8 mouse cellular contexts compared by ENCODE assay signal in the genomic region with DNA sequence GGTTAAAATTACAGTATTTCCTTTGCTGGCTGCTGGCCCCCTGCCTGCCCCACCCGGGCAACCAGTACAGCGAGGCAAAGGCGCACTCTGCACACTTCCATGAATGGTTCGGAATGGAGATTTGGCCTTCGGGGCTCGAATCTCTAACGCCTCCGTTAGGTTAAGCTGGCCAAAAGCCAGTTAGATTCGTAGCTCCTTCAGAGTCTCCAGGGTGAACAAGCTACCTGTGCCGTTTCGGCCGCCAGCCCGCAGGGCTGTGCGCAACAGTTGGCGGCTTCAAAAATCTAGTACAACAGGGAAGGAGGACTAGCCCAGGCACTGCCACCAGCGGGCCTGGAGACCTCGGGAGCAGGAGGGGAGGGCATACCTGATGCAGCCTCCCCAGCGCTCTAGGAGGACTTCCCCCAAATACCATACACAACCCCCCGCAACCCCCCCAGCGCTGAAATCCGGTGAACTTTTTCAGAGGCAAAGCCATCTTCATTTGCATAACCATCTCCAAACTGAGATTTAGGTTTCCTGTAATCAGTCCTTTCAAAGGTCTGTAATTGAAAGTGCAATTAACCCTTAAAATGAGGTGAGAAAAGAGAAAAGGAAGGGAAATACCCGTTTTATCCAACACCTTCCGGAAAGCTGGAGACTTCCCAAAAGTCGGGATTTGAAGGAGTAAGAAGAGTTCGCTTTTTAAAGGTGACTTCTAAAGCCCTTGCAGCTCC. TPM values are rescaled to one million over a fixed set of nuclear protein-coding genes. Genes with fewer than 3 reads are reported as not detected.
DNase-seq lines count a peak whose midpoint lies in the region; ATAC-seq lines count a peak whose summit lies in the region.

No protein-coding gene starts in this region.

- peak; percentile 6 to 19 for DNase-seq in lung, adult 18-20 months
- no peak for DNase-seq in lung, postnatal 36 days
- no peak for DNase-seq in forebrain, embryonic 11.5 days (ENCODE audit: low spot score)
- DNase-seq in hindbrain, embryonic 14.5 days (ENCODE audit: low spot score) = no peak
- DNase-seq in testis, postnatal 10 days (ENCODE audit: low spot score) = peak; percentile 41
- no peak for DNase-seq in right cerebral cortex, postnatal 4 days
- no peak for DNase-seq in right cerebral cortex, postnatal 36 days (ENCODE audit: low spot score in 2 of 2)

- H3K9me3 ChIP-seq in forebrain, embryonic 11.5 days (ENCODE audit: control insufficient read depth, low read length) = no peaks in the 10 kb centered on the region
- H3K9me3 ChIP-seq in hindbrain, embryonic 14.5 days (ENCODE audit: control insufficient read depth, low read length) = no peaks in the 10 kb centered on the region
- no peaks in the 10 kb centered on the region for H3K9me3 ChIP-seq in lung, embryonic 15.5 days

- peak overlapping the region; percentile 59; the same call in 1 of the 2 replicates for H3K27ac ChIP-seq in forebrain, embryonic 11.5 days (ENCODE audit: low read depth, low read length)
- H3K27ac ChIP-seq in hindbrain, embryonic 14.5 days = no peak overlapping the region
- peak overlapping the region; percentile 10; the same call in 1 of the 2 replicates for H3K27ac ChIP-seq in lung, embryonic 15.5 days

- no peak for ATAC-seq in forebrain, embryonic 11.5 days (replicated peaks; ENCODE audit: low FRiP score)
- no peak for ATAC-seq in hindbrain, embryonic 14.5 days (ENCODE audit: low FRiP score)
- ATAC-seq in lung, embryonic 15.5 days (ENCODE audit: borderline replicate concordance, extremely low read depth, low FRiP score, low TSS enrichment) = no peak

- peak overlapping the region; percentile 79 for H3K9ac ChIP-seq in forebrain, embryonic 11.5 days (ENCODE audit: low read length)
- H3K9ac ChIP-seq in hindbrain, embryonic 14.5 days = no peak overlapping the region
- H3K9ac ChIP-seq in lung, embryonic 15.5 days = peak overlapping the region; percentile 63; the same call in 1 of the 2 replicates

- H3K36me3 ChIP-seq in forebrain, embryonic 11.5 days (ENCODE audit: control insufficient read depth, insufficient read depth, low read length) = no peaks in the 10 kb centered on the region
- no peaks in the 10 kb centered on the region for H3K36me3 ChIP-seq in hindbrain, embryonic 14.5 days (replicated peaks; ENCODE audit: control insufficient read depth, insufficient read depth)
- no peaks in the 10 kb centered on the region for H3K36me3 ChIP-seq in lung, embryonic 15.5 days

- peak overlapping the region; percentile 59 for H3K4me3 ChIP-seq in forebrain, embryonic 11.5 days (ENCODE audit: low read depth, low read length)
- H3K4me3 ChIP-seq in hindbrain, embryonic 14.5 days (replicated peaks; ENCODE audit: low read length) = peak overlapping the region; percentile 50
- peak overlapping the region; percentile 60 for H3K4me3 ChIP-seq in lung, embryonic 15.5 days

- 19% methylated on average over 25 of the region's 25 CpGs for WGBS in forebrain, embryonic 11.5 days
- WGBS in hindbrain, embryonic 14.5 days = 17% methylated on average over 25 of the region's 25 CpGs
- 18% methylated on average over 25 of the region's 25 CpGs for WGBS in lung, embryonic 15.5 days

- H3K4me1 ChIP-seq in forebrain, embryonic 11.5 days (replicated peaks; ENCODE audit: control insufficient read depth, insufficient read depth, low read length) = no peaks in the 10 kb centered on the region; the same call in 1 of the 2 replicates
- no peaks in the 10 kb centered on the region for H3K4me1 ChIP-seq in hindbrain, embryonic 14.5 days (replicated peaks; ENCODE audit: control insufficient read depth, insufficient read depth, low read length)
- 0 out of 2 replicates have a peak, but pooled peaks cover 11% of the 10 kb centered on the region for H3K4me1 ChIP-seq in lung, embryonic 15.5 days

- peak overlapping the region; percentile 60 for H3K4me2 ChIP-seq in forebrain, embryonic 11.5 days (ENCODE audit: low read depth, low read length, severe bottlenecking)
- peak overlapping the region; percentile 77 for H3K4me2 ChIP-seq in hindbrain, embryonic 14.5 days (replicated peaks)
- H3K4me2 ChIP-seq in lung, embryonic 15.5 days = peak overlapping the region; percentile 68

- no peaks in the 10 kb centered on the region; the same call in 1 of the 2 replicates for H3K27me3 ChIP-seq in forebrain, embryonic 11.5 days (ENCODE audit: control insufficient read depth, insufficient read depth, low read length)
- peaks cover 16% of the 10 kb centered on the region for H3K27me3 ChIP-seq in hindbrain, embryonic 14.5 days (ENCODE audit: control insufficient read depth, insufficient read depth, low read length)
- no peaks in the 10 kb centered on the region; the same call in 1 of the 2 replicates for H3K27me3 ChIP-seq in lung, embryonic 15.5 days

RNA-seq across cellular contexts. Expression of a gene that starts 1.5 kb away (rescaled TPM):
- polyA plus RNA-seq in forebrain, embryonic 11.5 days (2014; fragmentation: Nextera tagmentation; extraction: Ambion mirVana) = 80.9 and 81.2 TPM in 2 replicates
- polyA plus RNA-seq in hindbrain, embryonic 14.5 days (2014; fragmentation: Nextera tagmentation; extraction: Ambion mirVana) = 10.0 and 10.9 TPM in 2 replicates
- 36.7 and 40.2 TPM in 2 replicates for polyA plus RNA-seq in lung, embryonic 15.5 days (2015; fragmentation: Nextera tagmentation; extraction: Ambion mirVana)

Comparison
In these comparisons a context has a peak if more than half of its experiments do, and no peak if none do; other contexts are left out.
1. DNase-seq: peak in lung, adult 18-20 months (2 of 2) and testis, postnatal 10 days (single experiment); none in lung, postnatal 36 days (single experiment), forebrain, embryonic 11.5 days (single experiment), hindbrain, embryonic 14.5 days (single experiment), right cerebral cortex, postnatal 4 days (single experiment) and right cerebral cortex, postnatal 36 days (0 of 2).
2. Peak in every context shown above with its lines, with median percentiles within 50 percentile points of each other: H3K4me2 ChIP-seq and H3K4me3 ChIP-seq.